In the genomic region with DNA sequence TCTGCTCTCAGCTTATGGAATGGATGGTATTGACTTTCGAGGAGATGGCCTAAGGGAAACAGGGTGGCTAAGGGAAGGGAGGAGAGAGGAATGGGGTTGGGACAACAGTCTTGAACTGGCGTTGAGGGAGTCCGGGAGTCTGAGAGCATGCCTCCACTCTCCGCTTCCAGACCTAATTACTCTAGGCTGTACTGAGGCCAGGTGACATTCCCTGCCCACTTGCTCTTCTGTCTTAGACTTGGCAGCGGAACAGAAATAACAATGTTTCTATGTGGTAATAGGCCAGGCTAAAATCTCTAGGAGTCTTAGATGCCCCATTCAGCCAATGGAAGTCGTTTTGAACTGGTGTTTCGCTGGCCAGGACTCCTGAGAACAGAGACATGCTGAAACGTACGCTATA, we compare ENCODE assay signal across 8 mouse cellular contexts. TPM values are rescaled to one million over a fixed set of nuclear protein-coding genes. Genes with fewer than 3 reads are reported as not detected.
DNase-seq lines count a peak whose midpoint lies in the region; ATAC-seq and TF ChIP-seq lines count a peak whose summit lies in the region.

No protein-coding gene starts in this region.

- peak overlapping the region; percentile 77 for H3K4me3 ChIP-seq in lung, embryonic 15.5 days
- peak overlapping the region; percentile 84 for H3K4me3 ChIP-seq in embryonic facial prominence, embryonic 15.5 days (replicated peaks)
- peak overlapping the region; percentile 75 for H3K4me3 ChIP-seq in limb, embryonic 10.5 days
- H3K4me3 ChIP-seq in small intestine, adult 2 months (ENCODE audit: low read depth, low read length): peak overlapping the region; percentile 69; the same call in 1 of the 2 replicates

- H3K4me1 ChIP-seq in lung, embryonic 15.5 days: peaks cover 13% of the 10 kb centered on the region
- H3K4me1 ChIP-seq in embryonic facial prominence, embryonic 15.5 days: peaks cover 22% of the 10 kb centered on the region
- H3K4me1 ChIP-seq in limb, embryonic 10.5 days: peaks cover 14% of the 10 kb centered on the region
- no peaks in the 10 kb centered on the region; the same call in 1 of the 2 replicates for H3K4me1 ChIP-seq in small intestine, adult 2 months (ENCODE audit: control insufficient read depth, insufficient read depth, insufficient read length, low read length)

- H3K36me3 ChIP-seq in lung, embryonic 15.5 days: 0 out of 2 replicates have a peak, but pooled peaks cover 2% of the 10 kb centered on the region
- H3K36me3 ChIP-seq in embryonic facial prominence, embryonic 15.5 days: peaks cover 18% of the 10 kb centered on the region; the same call in 1 of the 2 replicates
- H3K36me3 ChIP-seq in limb, embryonic 10.5 days: peaks cover 18% of the 10 kb centered on the region
- no peaks in the 10 kb centered on the region for H3K36me3 ChIP-seq in small intestine, adult 2 months (ENCODE audit: control insufficient read depth, insufficient read depth, low read length)

- H3K27me3 ChIP-seq in lung, embryonic 15.5 days: no peaks in the 10 kb centered on the region
- H3K27me3 ChIP-seq in embryonic facial prominence, embryonic 15.5 days: no peaks in the 10 kb centered on the region
- H3K27me3 ChIP-seq in limb, embryonic 10.5 days (ENCODE audit: low read depth, poor library complexity, severe bottlenecking): no peaks in the 10 kb centered on the region
- no peaks in the 10 kb centered on the region for H3K27me3 ChIP-seq in small intestine, adult 2 months (ENCODE audit: control insufficient read depth, insufficient read depth, low read length)

- WGBS in lung, embryonic 15.5 days: 63% methylated on average over 9 of the region's 9 CpGs
- 71% methylated on average over 9 of the region's 9 CpGs for WGBS in embryonic facial prominence, embryonic 15.5 days
- 86% methylated on average over 9 of the region's 9 CpGs for WGBS in limb, embryonic 10.5 days
- WGBS in small intestine, adult 2 months: 69% methylated on average over 9 of the region's 9 CpGs

- TF ChIP-seq POLR2A in small intestine, adult 2 months (IDR thresholded peaks at IDR 0.05; ENCODE audit: low read depth, low read length): no peak

- no peak for DNase-seq in lung, postnatal 25 days (ENCODE audit: low spot score)
- DNase-seq in limb, embryonic 10.5 days (ENCODE audit: low spot score): no peak
- no peak for DNase-seq in frontal cortex, postnatal 36 days (ENCODE audit: low spot score in 2 of 2)
- DNase-seq in left cerebral cortex, adult 9 months (ENCODE audit: low spot score in 2 of 2): no peak

- ATAC-seq in lung, embryonic 15.5 days (ENCODE audit: borderline replicate concordance, extremely low read depth, low FRiP score, low TSS enrichment): no peak
- ATAC-seq in embryonic facial prominence, embryonic 15.5 days (ENCODE audit: insufficient number of reproducible peaks, low FRiP score, low TSS enrichment, low read depth): no peak
- no peak for ATAC-seq in inflammation-experienced regulatory T-cells, adult 6 months

- no peak for TF ChIP-seq CTCF in small intestine, adult 2 months (IDR thresholded peaks at IDR 0.05; ENCODE audit: extremely low read depth, insufficient read length, insufficient replicate concordance, low read depth, low read length)

- no peaks in the 10 kb centered on the region for H3K9me3 ChIP-seq in lung, embryonic 15.5 days
- H3K9me3 ChIP-seq in embryonic facial prominence, embryonic 15.5 days (replicated peaks): no peaks in the 10 kb centered on the region
- no peaks in the 10 kb centered on the region for H3K9me3 ChIP-seq in limb, embryonic 10.5 days (replicated peaks)

- H3K27ac ChIP-seq in lung, embryonic 15.5 days: no peak overlapping the region; the same call in 1 of the 2 replicates
- H3K27ac ChIP-seq in embryonic facial prominence, embryonic 15.5 days (replicated peaks): 0 out of 2 replicates have a peak overlapping the region, but pooled peaks have one; percentile 60
- H3K27ac ChIP-seq in limb, embryonic 10.5 days: no peak overlapping the region
- no peak overlapping the region for H3K27ac ChIP-seq in small intestine, adult 2 months (ENCODE audit: insufficient read depth, low read depth, low read length)

- H3K4me2 ChIP-seq in lung, embryonic 15.5 days: peak overlapping the region; percentile 78
- H3K4me2 ChIP-seq in embryonic facial prominence, embryonic 15.5 days (replicated peaks): peak overlapping the region; percentile 65

- peak overlapping the region; percentile 79 for H3K9ac ChIP-seq in lung, embryonic 15.5 days
- no peak overlapping the region for H3K9ac ChIP-seq in embryonic facial prominence, embryonic 15.5 days

RNA-seq across cellular contexts. Expression of gene Pla2g15, which starts 0.8 kb away (rescaled TPM):
- polyA plus RNA-seq in lung, embryonic 15.5 days (2015; fragmentation: Nextera tagmentation; extraction: Ambion mirVana): 12.7 and 13.7 TPM in 2 replicates
- polyA plus RNA-seq in embryonic facial prominence, embryonic 15.5 days (2015; fragmentation: Nextera tagmentation; extraction: Ambion mirVana): 17.3 and 18.6 TPM in 2 replicates
- polyA plus RNA-seq in limb, embryonic 10.5 days (2016; fragmentation: Nextera tagmentation; extraction: Ambion mirVana): 10.8 and 13.4 TPM in 2 replicates
- polyA plus RNA-seq in small intestine, adult 2 months (2012; rRNA removed): 2.6 and 2.8 TPM in 2 replicates
- polyA plus RNA-seq in inflammation-experienced regulatory T-cells, adult 6 months (2017; shearing (Covaris generic)): 1 to 10 TPM; 4.5 to 6.2 (median 4.7) TPM

RNA-seq across cellular contexts. Expression of gene Esrp2, which starts 14.3 kb away (rescaled TPM):
- 43.6 and 44.1 TPM in 2 replicates for polyA plus RNA-seq in lung, embryonic 15.5 days (2015; fragmentation: Nextera tagmentation; extraction: Ambion mirVana)
- polyA plus RNA-seq in embryonic facial prominence, embryonic 15.5 days (2015; fragmentation: Nextera tagmentation; extraction: Ambion mirVana): 43.5 and 55.4 TPM in 2 replicates
- 5.6 and 7.3 TPM in 2 replicates for polyA plus RNA-seq in limb, embryonic 10.5 days (2016; fragmentation: Nextera tagmentation; extraction: Ambion mirVana)
- polyA plus RNA-seq in small intestine, adult 2 months (2012; rRNA removed): 27.5 and 30.9 TPM in 2 replicates
- under 1 TPM in 2 of 3 experiments, not detected in 1; 0.20 to 0.64 TPM for polyA plus RNA-seq in inflammation-experienced regulatory T-cells, adult 6 months (2017; shearing (Covaris generic))

RNA-seq across cellular contexts. Expression of gene Slc7a6, which starts 17.6 kb away (rescaled TPM):
- polyA plus RNA-seq in lung, embryonic 15.5 days (2015; fragmentation: Nextera tagmentation; extraction: Ambion mirVana): 50.8 and 57.6 TPM in 2 replicates
- 44.0 and 49.2 TPM in 2 replicates for polyA plus RNA-seq in embryonic facial prominence, embryonic 15.5 days (2015; fragmentation: Nextera tagmentation; extraction: Ambion mirVana)
- polyA plus RNA-seq in limb, embryonic 10.5 days (2016; fragmentation: Nextera tagmentation; extraction: Ambion mirVana): 85.3 and 94.5 TPM in 2 replicates
- polyA plus RNA-seq in small intestine, adult 2 months (2012; rRNA removed): 5.3 and 6.2 TPM in 2 replicates
- polyA plus RNA-seq in inflammation-experienced regulatory T-cells, adult 6 months (2017; shearing (Covaris generic)): 10 to 100 TPM; 21.0 to 35.6 (median 33.1) TPM

RNA-seq across cellular contexts. Expression of gene Slc7a6os, which starts 59.7 kb away (rescaled TPM):
- 33.4 and 36.0 TPM in 2 replicates for polyA plus RNA-seq in lung, embryonic 15.5 days (2015; fragmentation: Nextera tagmentation; extraction: Ambion mirVana)
- 33.3 and 39.6 TPM in 2 replicates for polyA plus RNA-seq in embryonic facial prominence, embryonic 15.5 days (2015; fragmentation: Nextera tagmentation; extraction: Ambion mirVana)
- 42.0 and 46.6 TPM in 2 replicates for polyA plus RNA-seq in limb, embryonic 10.5 days (2016; fragmentation: Nextera tagmentation; extraction: Ambion mirVana)
- 16.1 and 17.6 TPM in 2 replicates for polyA plus RNA-seq in small intestine, adult 2 months (2012; rRNA removed)
- 10 to 100 TPM; 20.7 to 26.9 (median 23.1) TPM for polyA plus RNA-seq in inflammation-experienced regulatory T-cells, adult 6 months (2017; shearing (Covaris generic))

RNA-seq across cellular contexts. Expression of gene Prmt7, which starts 59.7 kb away (rescaled TPM):
- polyA plus RNA-seq in lung, embryonic 15.5 days (2015; fragmentation: Nextera tagmentation; extraction: Ambion mirVana): 46.3 and 46.5 TPM in 2 replicates
- 41.2 and 44.5 TPM in 2 replicates for polyA plus RNA-seq in embryonic facial prominence, embryonic 15.5 days (2015; fragmentation: Nextera tagmentation; extraction: Ambion mirVana)
- 76.4 and 88.2 TPM in 2 replicates for polyA plus RNA-seq in limb, embryonic 10.5 days (2016; fragmentation: Nextera tagmentation; extraction: Ambion mirVana)
- polyA plus RNA-seq in small intestine, adult 2 months (2012; rRNA removed): 7.8 and 11.9 TPM in 2 replicates
- polyA plus RNA-seq in inflammation-experienced regulatory T-cells, adult 6 months (2017; shearing (Covaris generic)): 10 to 100 TPM; 16.6 to 35.3 (median 27.0) TPM
